Mouse (Mus musculus) neutrophil, adult 5-6 weeks (primary cell): ENCODE data around the gene Rab36. TPM values are rescaled to one million over a fixed set of nuclear protein-coding genes. Genes with fewer than 3 reads are reported as not detected.

Source experiments
- ATAC-seq: fragments of 151-379, 151-347 bp; 2 replicates; pipeline ENCODE4 v1.8.0; 2017; ENCODE audit warnings: mild to moderate bottlenecking, moderate TSS enrichment; ENCODE audit not compliant: insufficient number of reproducible peaks, poor library complexity, low FRiP score, severe bottlenecking; ENCODE audit errors: extremely low read depth
- total RNA-seq: library from RNA; stranded (forward); fragments of 200-1000 nt; gene quantifications from 2 replicates; pipeline ENCODE4 v1.2.3, GENCODE M21; 2017

Rab36 gene
- total RNA-seq = 0.47 TPM in 1 of 2 replicates, not detected in the other

- ATAC-seq = peak; percentile 88
These were observed at the start of gene Rab36 for GRCm38 (mm10) chr10:75036883-75037379. Rab36 (plus strand) TSS chr10:75037058.

- ATAC-seq = no peak
These were observed 49.0 kb upstream of the Rab36 start for GRCm38 (mm10) chr10:74987698-74988470.

GRCm38 (mm10) chr10:74989814-74990213 is 47.0 kb upstream of the Rab36 start:
- ATAC-seq = no peak

- no peak for ATAC-seq
These were observed 46.1 kb upstream of the Rab36 start for GRCm38 (mm10) chr10:74990584-74991322.

- no peak for ATAC-seq
These were observed 42.0 kb upstream of the Rab36 start for GRCm38 (mm10) chr10:74994863-74995262.

GRCm38 (mm10) chr10:74995377-74995776 is 41.5 kb upstream of the Rab36 start:
- ATAC-seq = no peak

- no peak for ATAC-seq
These were observed 35.5 kb upstream of the Rab36 start for GRCm38 (mm10) chr10:75001391-75001790.

- no peak for ATAC-seq
These were observed 32.8 kb upstream of the Rab36 start for GRCm38 (mm10) chr10:75004067-75004466.

- no peak for ATAC-seq
These were observed 29.8 kb upstream of the Rab36 start for GRCm38 (mm10) chr10:75006889-75007662.

- ATAC-seq = no peak
These were observed 26.2 kb upstream of the Rab36 start for GRCm38 (mm10) chr10:75010704-75011103.

GRCm38 (mm10) chr10:75015465-75015864 is 21.4 kb upstream of the Rab36 start:
- no peak for ATAC-seq

- ATAC-seq = no peak
These were observed 20.4 kb upstream of the Rab36 start for GRCm38 (mm10) chr10:75016481-75016880.

- no peak for ATAC-seq
These were observed 16.6 kb upstream of the Rab36 start for GRCm38 (mm10) chr10:75020271-75020670.

GRCm38 (mm10) chr10:75021138-75021537 is 15.7 kb upstream of the Rab36 start:
- no peak for ATAC-seq

- ATAC-seq = no peak
These were observed 10.4 kb upstream of the Rab36 start for GRCm38 (mm10) chr10:75026491-75026890.

- no peak for ATAC-seq
These were observed 8.1 kb upstream of the Rab36 start for GRCm38 (mm10) chr10:75028743-75029142.

GRCm38 (mm10) chr10:75029677-75030076 is 7.2 kb upstream of the Rab36 start:
- no peak for ATAC-seq

GRCm38 (mm10) chr10:75030234-75030633 is 6.6 kb upstream of the Rab36 start:
- ATAC-seq = no peak

- no peak for ATAC-seq
These were observed 5.3 kb upstream of the Rab36 start for GRCm38 (mm10) chr10:75031345-75032114.
